Mouse (Mus musculus): Measurements from ENCODE around the gene Caps2. TPM values are rescaled to one million over a fixed set of nuclear protein-coding genes. Genes with fewer than 3 reads are reported as not detected.

The Caps2 gene
- polyA plus RNA-seq, 1 experiment = 0.04 TPM

- no peak overlapping the region for H3ac ChIP-seq (ENCODE audit: control insufficient read depth, insufficient read length)
- no peaks in the 10 kb centered on the region for H3K36me3 ChIP-seq (ENCODE audit: control insufficient read depth, insufficient read depth)
- H3K4me2 ChIP-seq (ENCODE audit: low read depth) = no peak overlapping the region
- H3K79me2 ChIP-seq (ENCODE audit: control insufficient read depth, insufficient read depth) = no peaks in the 10 kb centered on the region
- no peaks in the 10 kb centered on the region for H3K27me3 ChIP-seq (ENCODE audit: control insufficient read depth, insufficient read depth, insufficient read length)
- H3K4me3 ChIP-seq = no peak overlapping the region
- TF ChIP-seq USF1 (IDR thresholded peaks at IDR 0.05; ENCODE audit: low read depth) (no peak), CEBPB (IDR thresholded peaks at IDR 0.05; ENCODE audit: insufficient read depth, poor library complexity, severe bottlenecking) (no peak)
These were observed 84.9 kb downstream of the Caps2 start for GRCm38 (mm10) chr10:112248273-112248672.

DNA sequence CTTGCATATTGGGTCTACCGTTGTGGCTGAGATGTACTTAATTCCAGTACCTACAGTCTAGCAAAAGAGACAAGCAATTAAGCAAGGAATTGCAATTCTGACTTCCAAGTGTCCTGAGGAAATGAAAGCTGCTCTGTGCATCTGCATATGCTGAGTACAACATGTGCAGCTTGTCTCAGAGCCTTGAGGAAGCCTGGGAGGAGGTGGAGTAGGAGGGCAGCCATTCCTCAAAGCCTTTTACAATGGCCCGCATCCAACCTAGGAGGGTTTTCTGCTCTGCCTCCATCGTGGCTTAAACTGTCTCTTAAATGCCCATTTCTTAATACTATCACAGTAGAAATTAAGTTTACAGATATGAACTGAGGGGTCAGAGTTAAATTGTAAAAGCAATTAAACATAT lies 100.0 kb downstream of the Caps2 start:
- TF ChIP-seq CEBPB (IDR thresholded peaks at IDR 0.05; ENCODE audit: insufficient read depth, poor library complexity, severe bottlenecking) (no peak), TCF3 (IDR thresholded peaks at IDR 0.05; ENCODE audit: insufficient read length, low read depth) (no peak), TCF12 (IDR thresholded peaks at IDR 0.05; ENCODE audit: insufficient read depth, poor library complexity, severe bottlenecking) (no peak), MYOD1 (IDR thresholded peaks at IDR 0.05; ENCODE audit: control insufficient read depth in 1 of 3, insufficient read length in 2 of 3, low read depth in 2 of 3) (no peak), MYOG (IDR thresholded peaks at IDR 0.05; ENCODE audit: control insufficient read depth in 1 of 3, insufficient read depth in 1 of 3, insufficient read length in 2 of 3, low read depth in 2 of 3) (no peak), USF1 (IDR thresholded peaks at IDR 0.05; ENCODE audit: low read depth) (no peak)
- Histone ChIP-seq H3K4me3 (no peak overlapping the region), H3K36me3 (ENCODE audit: control insufficient read depth, insufficient read depth) (no peaks in the 10 kb centered on the region), H3K4me2 (ENCODE audit: low read depth) (no peak overlapping the region), H3K79me2 (ENCODE audit: control insufficient read depth, insufficient read depth) (no peaks in the 10 kb centered on the region), H3ac (ENCODE audit: control insufficient read depth, insufficient read length) (no peak overlapping the region), H3K27me3 (ENCODE audit: control insufficient read depth, insufficient read depth, insufficient read length) (no peaks in the 10 kb centered on the region)

Other genes with a start within 250 kb of the Caps2 start
- gene Krr1, start 191.0 kb upstream of the Caps2 start, polyA plus RNA-seq (2012; fragmentation: generic; extraction: Trizol) = 10.5 TPM
- 2.5 TPM for gene Glipr1, start 161.0 kb upstream of the Caps2 start, polyA plus RNA-seq (2012; fragmentation: generic; extraction: Trizol)
- not detected for gene Glipr1l1, start 103.4 kb upstream of the Caps2 start, polyA plus RNA-seq (2012; fragmentation: generic; extraction: Trizol)
- gene Glipr1l2, start 80.3 kb upstream of the Caps2 start, polyA plus RNA-seq (2012; fragmentation: generic; extraction: Trizol) = not detected
- not detected for gene Glipr1l3, start 3.3 kb upstream of the Caps2 start, polyA plus RNA-seq (2012; fragmentation: generic; extraction: Trizol)
- 0.48 TPM for gene Kcnc2, start 107.5 kb downstream of the Caps2 start, polyA plus RNA-seq (2012; fragmentation: generic; extraction: Trizol)